Mouse (Mus musculus) small intestine, adult 2 months (tissue): ENCODE measurements around the gene Slc7a6. TPM values are rescaled to one million over a fixed set of nuclear protein-coding genes. Genes with fewer than 3 reads are reported as not detected.

Experiments
- H3K27ac ChIP-seq: fragments of 200-500 bp; 2 replicates; pipeline ENCODE4 v1.5.1; 2012; ENCODE audit warnings: low read depth, low read length, control low read depth, inconsistent platforms; ENCODE audit not compliant: insufficient read depth
- H3K27me3 ChIP-seq: fragments of 200-500 bp; 2 replicates; pipeline ENCODE4 v1.6.1; 2012; ENCODE audit warnings: mild to moderate bottlenecking, moderate library complexity, low read length, inconsistent platforms; ENCODE audit not compliant: control insufficient read depth, insufficient read depth
- H3K36me3 ChIP-seq: fragments of 200-500 bp; 2 replicates; pipeline ENCODE4 v1.6.1; 2012; ENCODE audit warnings: mild to moderate bottlenecking, low read length, control low read depth, inconsistent platforms; ENCODE audit not compliant: control insufficient read depth, insufficient read depth
- H3K4me1 ChIP-seq: fragments of 200-500 bp; 2 replicates; pipeline ENCODE4 v1.6.1; 2012; ENCODE audit warnings: low read length, inconsistent platforms, mixed read lengths; ENCODE audit not compliant: control insufficient read depth, insufficient read depth, insufficient read length
- H3K4me3 ChIP-seq: fragments of 200-500 bp; 2 replicates; pipeline ENCODE4 v1.5.1; 2012; ENCODE audit warnings: low read depth, mild to moderate bottlenecking, control low read depth, inconsistent platforms, low read length, moderate library complexity
- CTCF ChIP-seq: fragments of 200-500 bp; IDR thresholded peaks from 2 replicates; pipeline ENCODE4 v1.5.1; 2012; ENCODE audit warnings: low read depth, mild to moderate bottlenecking, control low read depth, inconsistent platforms, low read length, moderate library complexity, mixed read lengths; ENCODE audit not compliant: insufficient replicate concordance, insufficient read length; ENCODE audit errors: extremely low read depth
- POLR2A ChIP-seq: fragments of 200-500 bp; IDR thresholded peaks from 2 replicates; pipeline ENCODE4 v1.6.1; 2012; ENCODE audit warnings: low read depth, mild to moderate bottlenecking, control low read depth, inconsistent platforms, low read length, moderate library complexity
- WGBS: fragments of 180-500 bp; shearing (Covaris S2); methylation state at CpG from one replicate; pipeline ENCODE4 v1.1.7; 2018; 5-methylcytosine and 5-hydroxymethylcytosine counted together
- polyA plus RNA-seq: library from polyadenylated mRNA; depleted of rRNA; stranded (reverse); fragments of >200 nt; gene quantifications from 2 replicates; pipeline ENCODE4 v1.2.3, GENCODE M21; 2012

Slc7a6 gene
- polyA plus RNA-seq, 1 experiment: 6.2 TPM

DNA sequence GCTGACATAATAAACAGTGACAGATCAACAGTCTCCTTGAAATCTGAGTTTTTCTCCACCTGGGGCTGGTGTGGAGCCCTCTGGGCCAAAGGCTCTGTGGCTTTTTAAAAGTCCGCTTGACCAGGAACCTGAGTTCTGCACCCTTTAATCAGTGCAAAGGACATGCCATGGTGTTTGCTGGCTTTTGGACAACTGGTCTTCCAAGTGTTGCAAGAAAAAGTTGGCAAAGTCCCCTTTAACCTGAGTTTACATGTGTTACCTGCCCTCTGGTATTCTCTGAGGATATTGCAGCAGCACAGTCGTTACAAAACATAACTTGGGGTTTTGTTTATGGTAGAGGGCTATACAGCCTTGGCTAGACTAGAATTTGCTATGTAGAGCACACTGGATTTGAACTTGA is 38.2 kb upstream of the Slc7a6 start:
- TF ChIP-seq POLR2A: no peak
- TF ChIP-seq CTCF: no peak
- Histone ChIP-seq H3K27ac (no peak overlapping the region), H3K4me1 (peaks cover 10% of the 10 kb centered on the region), H3K27me3 (no peaks in the 10 kb centered on the region), H3K4me3 (no peak overlapping the region), H3K36me3 (peaks cover 51% of the 10 kb centered on the region)
- whole genome bisulfite sequencing: 65% methylated on average over 2 of the region's 2 CpGs

DNA sequence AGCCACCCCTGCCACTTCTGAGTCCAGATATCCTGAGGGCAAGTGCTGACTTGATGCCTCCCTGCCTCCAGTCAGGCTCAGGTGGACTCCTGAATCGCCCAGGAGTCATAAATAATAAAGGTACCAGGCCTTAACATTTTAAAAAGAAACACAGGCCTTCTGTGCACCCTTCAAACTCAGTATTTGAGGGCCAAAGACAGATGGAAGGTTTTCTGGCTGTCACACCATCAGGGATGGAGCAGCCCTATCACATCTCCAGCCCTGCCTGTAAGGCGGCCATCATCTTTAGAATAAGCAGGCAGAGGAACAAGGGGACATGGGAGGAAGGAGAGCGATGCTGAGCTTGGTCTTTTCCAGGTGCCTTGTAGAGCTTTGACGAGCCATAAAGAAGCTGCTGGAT is 37.6 kb upstream of the Slc7a6 start:
- Histone ChIP-seq H3K4me3 (no peak overlapping the region), H3K36me3 (peaks cover 51% of the 10 kb centered on the region), H3K27ac (no peak overlapping the region), H3K4me1 (peaks cover 10% of the 10 kb centered on the region), H3K27me3 (no peaks in the 10 kb centered on the region)
- TF ChIP-seq POLR2A (no peak), CTCF (no peak)
- WGBS: 85% methylated on average over 4 of the region's 4 CpGs

DNA sequence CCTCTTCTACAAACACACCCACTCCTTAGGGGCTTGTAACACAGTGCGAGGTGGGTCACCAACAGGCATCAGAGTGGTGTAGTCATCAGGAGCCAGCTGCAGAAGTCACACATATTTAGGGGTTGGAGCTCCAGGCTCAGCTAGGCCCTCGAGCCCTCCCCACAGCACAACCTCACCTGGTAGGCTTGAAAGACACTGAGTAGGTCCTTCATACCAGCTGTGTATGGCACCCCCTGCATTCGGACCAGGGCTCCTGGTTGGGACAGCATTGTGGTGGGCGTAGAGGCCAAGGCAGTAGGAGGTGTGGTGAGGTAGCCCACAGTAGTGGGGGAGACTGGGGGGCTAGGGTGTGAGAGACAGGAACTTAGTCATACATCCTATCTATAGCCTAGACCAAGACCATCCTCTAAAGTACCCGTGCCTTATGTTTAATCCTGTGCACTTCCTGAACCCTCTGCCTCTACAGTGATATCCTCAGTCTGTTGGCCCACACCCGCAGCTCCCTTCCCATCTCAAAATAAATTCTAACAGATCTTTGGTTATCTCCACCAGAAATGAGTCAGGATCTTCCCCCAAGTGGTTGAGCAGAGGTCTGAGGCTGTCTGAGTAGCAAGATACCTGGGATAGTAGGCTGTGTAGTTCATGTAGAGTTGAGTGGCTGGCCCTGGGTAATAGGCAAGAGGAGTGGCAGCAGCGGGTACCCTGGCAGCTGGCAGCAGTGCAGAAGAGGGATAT is 37.0 kb upstream of the Slc7a6 start:
- Histone ChIP-seq H3K27ac (no peak overlapping the region), H3K4me3 (no peak overlapping the region), H3K36me3 (peaks cover 51% of the 10 kb centered on the region), H3K4me1 (peaks cover 11% of the 10 kb centered on the region), H3K27me3 (no peaks in the 10 kb centered on the region)
- no peak for TF ChIP-seq CTCF
- TF ChIP-seq POLR2A: no peak
- 84% methylated on average over 7 of the region's 7 CpGs for WGBS

DNA sequence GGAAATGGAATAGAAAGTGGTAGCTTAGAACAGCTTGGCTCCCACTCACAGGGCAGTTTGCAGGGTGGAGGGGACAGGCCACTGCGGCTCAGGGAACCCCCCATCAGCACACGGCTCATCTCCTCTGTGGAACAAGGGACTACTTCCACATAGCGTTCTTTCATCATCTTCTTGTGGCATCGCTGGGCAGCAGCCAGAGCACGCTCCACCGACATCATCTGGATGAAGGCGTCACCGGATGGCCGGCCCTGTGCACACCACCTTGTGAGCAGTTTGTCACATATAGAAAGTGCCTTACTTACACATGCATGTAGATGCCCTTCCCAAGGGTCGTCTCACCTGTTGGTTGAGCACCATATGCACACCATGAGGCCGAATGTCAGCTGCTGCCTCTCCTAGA is 36.3 kb upstream of the Slc7a6 start:
- Histone ChIP-seq H3K4me1 (peaks cover 11% of the 10 kb centered on the region), H3K4me3 (no peak overlapping the region), H3K27ac (no peak overlapping the region), H3K27me3 (no peaks in the 10 kb centered on the region), H3K36me3 (peaks cover 49% of the 10 kb centered on the region)
- 89% methylated on average over 11 of the region's 11 CpGs for WGBS
- TF ChIP-seq CTCF: no peak
- no peak for TF ChIP-seq POLR2A

- Histone ChIP-seq H3K4me1 (peaks cover 11% of the 10 kb centered on the region), H3K4me3 (no peak overlapping the region), H3K27me3 (no peaks in the 10 kb centered on the region), H3K36me3 (peaks cover 42% of the 10 kb centered on the region), H3K27ac (no peak overlapping the region; the same call in 1 of the 2 replicates)
- WGBS: 52% methylated on average over 13 of the region's 13 CpGs
- TF ChIP-seq CTCF (no peak), POLR2A (no peak)
Measured at GRCm38 (mm10) chr8:106133526-106133925, 35.1 kb upstream of the Slc7a6 start.

DNA sequence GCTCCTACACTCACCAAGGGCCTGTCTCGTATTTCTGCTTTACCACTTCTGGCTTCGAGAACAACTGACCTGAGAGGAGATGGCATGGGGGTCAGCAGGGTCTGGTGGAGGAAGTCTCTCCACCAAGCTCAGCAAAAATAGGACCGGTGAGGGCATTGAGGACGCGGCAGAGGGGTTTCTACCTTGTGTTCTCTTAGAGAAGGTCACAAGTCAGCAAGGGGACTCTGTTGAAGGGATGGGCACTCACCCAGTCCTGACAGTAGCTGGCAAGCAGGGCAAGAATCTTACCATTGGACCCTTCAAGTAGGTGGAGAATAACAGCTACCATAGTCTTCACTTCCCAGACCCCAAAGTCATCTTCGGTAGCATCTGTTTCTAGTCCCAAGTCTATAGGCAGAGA is 34.7 kb upstream of the Slc7a6 start:
- WGBS: 66% methylated on average over 6 of the region's 6 CpGs
- no peak overlapping the region for H3K4me3 ChIP-seq
- H3K27me3 ChIP-seq: no peaks in the 10 kb centered on the region
- H3K27ac ChIP-seq: no peak overlapping the region; the same call in 1 of the 2 replicates
- H3K36me3 ChIP-seq: peaks cover 38% of the 10 kb centered on the region
- H3K4me1 ChIP-seq: peaks cover 11% of the 10 kb centered on the region
- TF ChIP-seq CTCF (no peak), POLR2A (no peak)

- Histone ChIP-seq H3K36me3 (peaks cover 32% of the 10 kb centered on the region), H3K4me1 (peaks cover 11% of the 10 kb centered on the region), H3K4me3 (peak overlapping the region; percentile 81), H3K27me3 (no peaks in the 10 kb centered on the region), H3K27ac (peak overlapping the region; percentile 91)
- 16% methylated on average over 14 of the region's 14 CpGs for WGBS
- TF ChIP-seq POLR2A: peak; percentile 79; the same call in 1 of the 2 replicates
- no peak for TF ChIP-seq CTCF
Measured at GRCm38 (mm10) chr8:106134751-106135571, 33.7 kb upstream of the Slc7a6 start.
